Mouse (Mus musculus) neural tube, embryonic 15.5 days (tissue): ENCODE data around the gene Tchhl1. TPM values are rescaled to one million over a fixed set of nuclear protein-coding genes. Genes with fewer than 3 reads are reported as not detected.

Experiments
- microRNA-seq: library from miRNA; unstranded; fragments of <30 nt; microRNA quantifications from one replicate; pipeline ENCODE4, GENCODE M21; 2017
- polyA plus RNA-seq: library from polyadenylated mRNA; unstranded; fragments of >200 nt; fragmentation: Nextera tagmentation; extraction: Ambion mirVana; gene quantifications from 2 replicates; pipeline ENCODE4 v1.2.1, GENCODE M21; 2015

Gene Tchhl1
- polyA plus RNA-seq, 1 experiment from 2014 or later: not detected

Small RNA genes within 50 kb of the gene (microRNA-seq; reads per million reads assigned to microRNA genes)
- gene Gm22752: not detected

Other genes starting within 250 kb of the Tchhl1 start
- not detected in 2 replicates for gene Flg, start 195.2 kb upstream of the Tchhl1 start, polyA plus RNA-seq
- gene Hrnr, start 149.0 kb upstream of the Tchhl1 start, polyA plus RNA-seq: 0.01 and 0.06 TPM in 2 replicates
- gene Rptn, start 75.1 kb upstream of the Tchhl1 start, polyA plus RNA-seq: not detected in 2 replicates
- 1.3 and 1.6 TPM in 2 replicates for gene Tchh, start 26.4 kb upstream of the Tchhl1 start, polyA plus RNA-seq
- gene S100a11, start 51.7 kb downstream of the Tchhl1 start, polyA plus RNA-seq: 235 and 481 TPM in 2 replicates
- gene S100a10, start 86.3 kb downstream of the Tchhl1 start, polyA plus RNA-seq: 284 and 336 TPM in 2 replicates
- not detected in 2 replicates for gene Tdpoz2, start 183.9 kb downstream of the Tchhl1 start, polyA plus RNA-seq
- gene Tdpoz1, start 207.6 kb downstream of the Tchhl1 start, polyA plus RNA-seq: not detected in 2 replicates
- gene Gm37596, start 224.3 kb downstream of the Tchhl1 start, polyA plus RNA-seq: not detected in 2 replicates